Mouse (Mus musculus) brain, embryonic 14.5 days (tissue): ENCODE measurements at regions not wholly inside any gene's neighbourhood (a gene's known extent, or its start where the extent isn't known, plus 50 kb on each side); places are given as distances from the start of the nearest gene placed in this dataset.

Source experiments
- CTCF ChIP-seq: fragments of 200-500 bp; IDR thresholded peaks from 2 replicates; pipeline ENCODE4 v1.5.1; 2012; ENCODE audit warnings: inconsistent platforms, mild to moderate bottlenecking, moderate library complexity, borderline replicate concordance; ENCODE audit not compliant: insufficient read depth, insufficient read length; ENCODE audit errors: extremely low read depth
- POLR2A ChIP-seq: fragments of 200-500 bp; IDR thresholded peaks from 2 replicates; pipeline ENCODE4 v1.6.1; 2012; ENCODE audit warnings: mild to moderate bottlenecking, inconsistent platforms, borderline replicate concordance; ENCODE audit not compliant: poor library complexity, insufficient read depth, insufficient read length, severe bottlenecking; ENCODE audit errors: extremely low read depth

- TF ChIP-seq CTCF, result no peak
- TF ChIP-seq POLR2A, result no peak
Observed at GRCm38 (mm10) chr8:10754986-10755308, 253.3 kb downstream of the Irs2 start.
